ENCODE assay signal across 20 mouse cellular contexts in the genomic region with DNA sequence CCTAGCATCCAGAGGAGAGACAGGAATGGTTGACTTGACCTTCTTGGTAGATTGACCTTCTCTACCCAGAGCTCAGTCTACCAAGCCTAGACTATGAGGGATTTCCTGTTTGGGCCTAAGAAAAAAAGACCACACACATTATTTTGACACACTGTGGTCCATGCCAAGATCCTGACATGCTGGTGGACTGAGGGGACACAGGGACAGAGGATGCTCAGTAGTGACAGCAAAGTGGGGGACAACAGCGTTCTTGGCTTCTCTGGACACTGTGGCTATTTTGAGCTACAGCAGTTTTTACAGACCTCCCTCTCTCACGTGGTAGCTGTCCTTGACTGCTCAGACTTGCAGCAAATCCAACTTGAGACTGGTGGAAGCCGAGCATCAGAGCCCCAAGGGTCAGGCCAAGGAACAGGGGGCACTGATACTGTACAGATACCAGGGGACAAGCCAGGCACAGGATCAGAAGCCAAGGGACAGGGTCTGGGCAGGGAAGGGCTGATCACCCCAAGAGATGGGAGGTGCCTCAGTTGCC. TPM values are rescaled to one million over a fixed set of nuclear protein-coding genes. Genes with fewer than 3 reads are reported as not detected.
DNase-seq lines count a peak whose midpoint lies in the region; ATAC-seq and TF ChIP-seq lines count a peak whose summit lies in the region.
"Had no signal": no experiment of that assay in that cellular context is flagged by ENCODE, and none has a peak within 500 bp of the region (broad histone marks: within the 10 kb centered on the region; RNA-seq: fewer than 3 reads in every experiment).

No protein-coding gene starts in this region.

- 32% methylated on average over 3 of the region's 3 CpGs for WGBS in heart, embryonic 11.5 days (ENCODE audit: insufficient replicate concordance)
- 38% methylated on average over 3 of the region's 3 CpGs for WGBS in heart, adult 2 months
- 44% methylated on average over 3 of the region's 3 CpGs for WGBS in kidney, adult 2 months
- 31% methylated on average over 3 of the region's 3 CpGs for WGBS in lung, embryonic 14.5 days

- TF ChIP-seq CTCF in heart, adult 2 months (IDR thresholded peaks at IDR 0.05), result no peak
- TF ChIP-seq CTCF in kidney, adult 2 months (conservative IDR thresholded peaks at IDR 0.05; ENCODE audit: insufficient read depth, insufficient read length, low read depth, low read length), result no peak
- TF ChIP-seq CTCF in lung, embryonic 14.5 days (IDR thresholded peaks at IDR 0.05; ENCODE audit: low read depth), result no peak

- no peak for ATAC-seq in heart, embryonic 11.5 days (replicated peaks; ENCODE audit: insufficient number of reproducible peaks, low FRiP score, low TSS enrichment)
- ATAC-seq in lung, embryonic 14.5 days (ENCODE audit: insufficient read depth), result 0 out of 2 replicates have a peak, but pooled peaks have one; percentile 12
- ATAC-seq: forebrain, embryonic 14.5 days had no signal

- H3K4me3 ChIP-seq in heart, embryonic 11.5 days (ENCODE audit: low read depth, low read length), result no peak overlapping the region
- H3K4me3 ChIP-seq in heart, adult 2 months, result no peak overlapping the region
- H3K4me3 ChIP-seq in kidney, adult 2 months (ENCODE audit: insufficient read depth, low read depth, low read length), result no peak overlapping the region
- H3K4me3 ChIP-seq in lung, embryonic 14.5 days (ENCODE audit: low read depth, low read length), result no peak overlapping the region
- no peak overlapping the region for H3K4me3 ChIP-seq in brown adipose tissue, adult 24 weeks (ENCODE audit: insufficient read depth, low read depth, low read length)
- H3K4me3 ChIP-seq: liver, embryonic 15.5 days; midbrain, embryonic 10.5 days; neural tube, embryonic 13.5 days had no signal

- intact Hi-C loops in heart, adult 2 months (cut with DNase I), result no loop called here

- TF ChIP-seq EP300 in heart, adult 2 months (IDR thresholded peaks at IDR 0.05; ENCODE audit: insufficient read depth, low read depth, low read length), result no peak

- no peaks in the 10 kb centered on the region for H3K36me3 ChIP-seq in heart, embryonic 11.5 days (ENCODE audit: control insufficient read depth, insufficient read depth, low read length)
- H3K36me3 ChIP-seq in heart, adult 2 months (ENCODE audit: control insufficient read depth, insufficient read depth, low read length), result no peaks in the 10 kb centered on the region
- H3K36me3 ChIP-seq in kidney, adult 2 months (ENCODE audit: control insufficient read depth, insufficient read depth, low read length), result no peaks in the 10 kb centered on the region
- no peaks in the 10 kb centered on the region; the same call in 1 of the 2 replicates for H3K36me3 ChIP-seq in lung, embryonic 14.5 days (ENCODE audit: insufficient read depth)
- H3K36me3 ChIP-seq: liver, embryonic 15.5 days; neural tube, embryonic 13.5 days had no signal

- no peak overlapping the region for H3K4me2 ChIP-seq in heart, embryonic 11.5 days
- no peak overlapping the region for H3K4me2 ChIP-seq in lung, embryonic 14.5 days
- H3K4me2 ChIP-seq: hindbrain, embryonic 14.5 days; liver, embryonic 15.5 days; neural tube, embryonic 13.5 days had no signal

- peak overlapping the region; percentile 84 for H3K27ac ChIP-seq in heart, embryonic 11.5 days (ENCODE audit: low read depth, low read length)
- no peak overlapping the region for H3K27ac ChIP-seq in heart, adult 2 months
- no peak overlapping the region for H3K27ac ChIP-seq in kidney, adult 2 months (ENCODE audit: insufficient read depth, low read depth, low read length)
- H3K27ac ChIP-seq in lung, embryonic 14.5 days (ENCODE audit: low read depth), result peak overlapping the region; percentile 81; the same call in 1 of the 2 replicates
- H3K27ac ChIP-seq in brown adipose tissue, adult 24 weeks (replicated peaks; ENCODE audit: low read depth, low read length), result peak overlapping the region; percentile 24; the same call in 1 of the 2 replicates
- H3K27ac ChIP-seq: hindbrain, embryonic 14.5 days; liver, embryonic 15.5 days; midbrain, embryonic 10.5 days had no signal

- peaks cover 88% of the 10 kb centered on the region for H3K4me1 ChIP-seq in heart, embryonic 11.5 days (ENCODE audit: control insufficient read depth, insufficient read depth, low read length)
- H3K4me1 ChIP-seq in heart, adult 2 months (ENCODE audit: control insufficient read depth, insufficient read depth, low read length), result peaks cover 39% of the 10 kb centered on the region
- peaks cover 61% of the 10 kb centered on the region for H3K4me1 ChIP-seq in kidney, adult 2 months (ENCODE audit: control insufficient read depth, insufficient read depth, low read length)
- peaks cover 42% of the 10 kb centered on the region for H3K4me1 ChIP-seq in lung, embryonic 14.5 days (ENCODE audit: insufficient read depth)
- peaks cover 59% of the 10 kb centered on the region for H3K4me1 ChIP-seq in brown adipose tissue, adult 24 weeks (ENCODE audit: control insufficient read depth, insufficient read depth, insufficient read length, low read length)

- 0 out of 2 replicates have a peak, but pooled peaks cover 1% of the 10 kb centered on the region for H3K79me2 ChIP-seq in heart, adult 2 months (replicated peaks; ENCODE audit: control insufficient read depth, insufficient read depth, low read length)

- H3K9me3 ChIP-seq in heart, embryonic 11.5 days (replicated peaks; ENCODE audit: control insufficient read depth, low read length), result no peaks in the 10 kb centered on the region
- H3K9me3 ChIP-seq in lung, embryonic 14.5 days (ENCODE audit: low read depth, low read length), result no peaks in the 10 kb centered on the region
- H3K9me3 ChIP-seq: liver, embryonic 15.5 days; midbrain, embryonic 10.5 days; neural tube, embryonic 13.5 days had no signal

- H3K9ac ChIP-seq in heart, embryonic 11.5 days (ENCODE audit: low read depth, low read length), result no peak overlapping the region; the same call in 1 of the 2 replicates
- no peak overlapping the region for H3K9ac ChIP-seq in heart, adult 2 months (ENCODE audit: low read depth, low read length)
- no peak overlapping the region for H3K9ac ChIP-seq in lung, embryonic 14.5 days
- H3K9ac ChIP-seq: hindbrain, embryonic 14.5 days; liver, embryonic 15.5 days; neural tube, embryonic 13.5 days had no signal

- no peaks in the 10 kb centered on the region for H3K27me3 ChIP-seq in heart, embryonic 11.5 days (ENCODE audit: control insufficient read depth, insufficient read depth, low read length)
- no peaks in the 10 kb centered on the region for H3K27me3 ChIP-seq in heart, adult 2 months (ENCODE audit: control insufficient read depth, insufficient read depth, low read length)
- no peaks in the 10 kb centered on the region for H3K27me3 ChIP-seq in kidney, adult 2 months (replicated peaks; ENCODE audit: control insufficient read depth, insufficient read depth, low read length)
- H3K27me3 ChIP-seq in lung, embryonic 14.5 days (ENCODE audit: insufficient read depth, low read length), result no peaks in the 10 kb centered on the region
- H3K27me3 ChIP-seq: liver, embryonic 15.5 days; neural tube, embryonic 13.5 days had no signal

- no peak for TF ChIP-seq POLR2A in heart, adult 2 months (IDR thresholded peaks at IDR 0.05; ENCODE audit: insufficient read depth, low read depth, low read length)
- no peak for TF ChIP-seq POLR2A in kidney, adult 2 months (IDR thresholded peaks at IDR 0.05; ENCODE audit: low read depth, low read length)

- no peak for DNase-seq in heart, adult 2 months
- peak; percentile 59 for DNase-seq in kidney, adult 2 months
- DNase-seq in kidney, postnatal 14 days, result no peak
- peak; percentile 58 for DNase-seq in lung, embryonic 14.5 days
- DNase-seq in lung, postnatal 25 days (ENCODE audit: low spot score), result no peak
- no peak for DNase-seq in natural killer cell, adult 2 months (ENCODE audit: low spot score in 2 of 2)
- DNase-seq: adrenal gland, postnatal 14 days; B cell, adult 2 months; cerebellum, adult 18-20 months; cerebellum, postnatal 36 days; kidney, adult 11 months; left cerebral cortex, postnatal 4 days; thymus, postnatal 14 days had no signal

RNA-seq across cellular contexts. Expression of a gene that starts 40.3 kb away (rescaled TPM):
- 9.7 and 11.4 TPM in 2 replicates for polyA plus RNA-seq in heart, embryonic 11.5 days (2014; fragmentation: Nextera tagmentation; extraction: Ambion mirVana)
- 10 to 100 TPM; 12.4 to 13.0 TPM for total RNA-seq in heart, adult 2 months (2021)
- 18.4 and 24.0 TPM in 2 replicates for polyA plus RNA-seq in heart, adult 2 months (2012; rRNA removed)
- 33.5 and 37.0 TPM in 2 replicates for polyA plus RNA-seq in kidney, adult 2 months (2012; rRNA removed)
- 16.1 and 16.4 TPM in 2 replicates for polyA plus RNA-seq in lung, embryonic 14.5 days (2014; fragmentation: Nextera tagmentation; extraction: Ambion mirVana)
- 6.3 and 10.3 TPM in 2 replicates for polyA plus RNA-seq in brown adipose tissue, adult 24 weeks (2012; ENCODE audit: insufficient read depth, insufficient read length, missing spikeins)

Comparison
In these comparisons a context has a peak if more than half of its experiments do, and no peak if none do; other contexts are left out.
1. H3K27ac ChIP-seq: peak in heart, embryonic 11.5 days (single experiment), lung, embryonic 14.5 days (single experiment) and brown adipose tissue, adult 24 weeks (single experiment); none in heart, adult 2 months (single experiment) and kidney, adult 2 months (single experiment).
2. DNase-seq: peak in kidney, adult 2 months (single experiment) and lung, embryonic 14.5 days (single experiment); none in heart, adult 2 months (0 of 2), kidney, postnatal 14 days (single experiment), lung, postnatal 25 days (single experiment) and natural killer cell, adult 2 months (0 of 2).